Mouse (Mus musculus) heart, embryonic 11.5 days (tissue): ENCODE measurements around the gene Olfr212. TPM values are rescaled to one million over a fixed set of nuclear protein-coding genes. Genes with fewer than 3 reads are reported as not detected.
"Not testable (repeated sequence)": the region's sequence is repeated elsewhere in the genome, so short reads cannot be mapped to it uniquely, and the experiment has no call there.

Experiments used
- ATAC-seq: fragments of 200-750 bp; cut with Nextera tagmentation; replicated peaks from 2 replicates; pipeline ENCODE4 v1.8.0; 2017; ENCODE audit warnings: moderate library complexity; ENCODE audit not compliant: insufficient number of reproducible peaks, low FRiP score, low TSS enrichment
- H3K27ac ChIP-seq: fragments of 300-500 bp; sonication (generic); 2 replicates; pipeline ENCODE4 v1.5.1; 2014; ENCODE audit warnings: mild to moderate bottlenecking, low read depth, low read length
- H3K27me3 ChIP-seq: fragments of 300-500 bp; sonication (generic); 2 replicates; pipeline ENCODE4 v1.6.1; 2014; ENCODE audit warnings: mild to moderate bottlenecking, low read length, mixed read lengths; ENCODE audit not compliant: control insufficient read depth, insufficient read depth
- H3K36me3 ChIP-seq: fragments of 300-500 bp; sonication (generic); 2 replicates; pipeline ENCODE4 v1.6.1; 2014; ENCODE audit warnings: mild to moderate bottlenecking, low read length, moderate library complexity, mixed read lengths; ENCODE audit not compliant: control insufficient read depth, insufficient read depth
- H3K4me1 ChIP-seq: fragments of 300-500 bp; sonication (generic); 2 replicates; pipeline ENCODE4 v1.6.1; 2014; ENCODE audit warnings: low read length; ENCODE audit not compliant: control insufficient read depth, insufficient read depth
- H3K4me2 ChIP-seq: fragments of 300-500 bp; sonication (generic); 2 replicates; pipeline ENCODE4 v1.6.1; 2014; ENCODE audit warnings: mild to moderate bottlenecking, moderate library complexity
- H3K4me3 ChIP-seq: fragments of 300-500 bp; sonication (generic); 2 replicates; pipeline ENCODE4 v1.5.1; 2014; ENCODE audit warnings: low read depth, low read length
- H3K9ac ChIP-seq: fragments of 300-500 bp; sonication (generic); 2 replicates; pipeline ENCODE4 v1.6.1; 2014; ENCODE audit warnings: mild to moderate bottlenecking, low read depth, low read length, moderate library complexity
- H3K9me3 ChIP-seq: fragments of 300-500 bp; sonication (generic); replicated peaks from 2 replicates; pipeline ENCODE4 v1.6.1; 2016; ENCODE audit warnings: low read length; ENCODE audit not compliant: control insufficient read depth
- WGBS: fragments of 180-500 bp; shearing (Covaris S2); extraction: QIAGEN DNeasy Blood & Tissue Kit; methylation state at CpG from one replicate; pipeline ENCODE4 v1.1.7; 2014; ENCODE audit not compliant: insufficient replicate concordance; 5-methylcytosine and 5-hydroxymethylcytosine counted together
- polyA plus RNA-seq: library from polyadenylated mRNA; unstranded; fragments of >200 nt; fragmentation: Nextera tagmentation; extraction: Ambion mirVana; gene quantifications from 2 replicates; pipeline ENCODE4 v1.2.1, GENCODE M21; 2014

Gene Olfr212
- polyA plus RNA-seq, 1 experiment from 2014 or later: 0.17 TPM

DNA sequence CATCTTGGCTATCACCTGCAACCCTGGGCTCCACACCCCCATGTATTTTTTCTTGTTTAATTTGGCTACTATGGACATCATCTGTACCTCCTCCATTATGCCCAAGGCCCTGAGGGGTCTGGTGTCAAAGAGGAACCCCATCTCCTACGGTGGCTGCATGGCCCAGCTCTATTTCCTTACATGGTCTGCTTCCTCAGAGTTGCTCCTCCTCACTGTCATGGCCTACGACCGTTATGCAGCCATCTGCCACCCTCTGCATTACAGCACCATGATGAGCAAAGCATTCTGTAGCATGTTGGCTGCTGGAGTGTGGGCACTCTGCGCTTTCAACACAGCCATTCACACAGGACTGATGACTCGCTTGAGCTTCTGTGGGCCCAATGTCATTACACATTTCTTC lies 12.6 kb upstream of the Olfr212 start:
- Histone ChIP-seq H3K27me3 (no peaks in the 10 kb centered on the region), H3K4me3 (no peak overlapping the region), H3K9me3 (no peaks in the 10 kb centered on the region), H3K9ac (no peak overlapping the region), H3K4me2 (no peak overlapping the region), H3K27ac (no peak overlapping the region), H3K4me1 (no peaks in the 10 kb centered on the region), H3K36me3 (no peaks in the 10 kb centered on the region)
- 71% methylated on average over 5 of the region's 5 CpGs for WGBS
- no peak for ATAC-seq

DNA sequence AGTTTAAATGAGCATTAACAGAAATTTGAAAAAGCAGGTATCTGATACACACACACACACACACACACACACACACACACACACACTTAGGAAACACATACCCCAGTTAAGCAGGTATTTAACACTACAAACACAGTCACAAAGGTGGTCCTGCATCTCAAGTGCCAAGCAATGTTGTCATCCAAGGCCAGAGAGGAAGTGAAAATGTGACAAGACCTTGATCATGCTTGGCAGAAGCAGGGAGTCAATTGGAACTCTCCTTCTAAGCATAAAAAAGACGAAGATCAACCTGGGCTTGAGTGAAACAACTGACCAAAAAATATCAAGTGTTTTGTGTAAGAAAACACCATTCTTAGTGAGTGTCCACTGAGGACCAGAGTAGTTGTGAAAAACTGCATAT lies 10.4 kb upstream of the Olfr212 start:
- no peak overlapping the region for H3K9ac ChIP-seq
- no peak overlapping the region for H3K4me3 ChIP-seq
- H3K27ac ChIP-seq: no peak overlapping the region
- H3K4me1 ChIP-seq: no peaks in the 10 kb centered on the region
- no peaks in the 10 kb centered on the region for H3K9me3 ChIP-seq
- H3K36me3 ChIP-seq: no peaks in the 10 kb centered on the region
- ATAC-seq: no peak
- H3K27me3 ChIP-seq: no peaks in the 10 kb centered on the region
- H3K4me2 ChIP-seq: no peak overlapping the region
- 70% methylated on average over 1 of the region's 1 CpGs for WGBS

DNA sequence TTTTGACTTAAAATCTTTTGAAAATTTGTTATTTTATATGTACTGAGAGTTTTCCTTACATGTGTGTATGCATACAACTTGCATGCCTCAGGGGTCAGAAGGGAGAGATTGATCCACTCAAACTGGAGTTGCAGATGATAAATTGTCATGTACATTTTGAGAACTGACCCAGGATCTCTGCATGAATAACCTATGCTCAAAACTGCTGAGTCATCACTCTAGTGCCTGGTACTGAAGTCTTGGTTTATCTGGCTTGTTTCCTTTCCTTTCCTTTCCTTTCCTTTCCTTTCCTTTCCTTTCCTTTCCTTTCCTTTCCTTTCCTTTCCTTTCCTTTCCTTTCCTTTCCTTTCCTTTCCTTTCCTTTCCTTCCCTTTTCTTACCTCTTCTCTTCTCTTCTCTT lies 8.5 kb downstream of the Olfr212 start:
- H3K4me2 ChIP-seq: no peak overlapping the region
- no peaks in the 10 kb centered on the region for H3K27me3 ChIP-seq
- no peak overlapping the region for H3K9ac ChIP-seq
- no peak overlapping the region for H3K4me3 ChIP-seq
- no peak overlapping the region for H3K27ac ChIP-seq
- H3K36me3 ChIP-seq: no peaks in the 10 kb centered on the region
- no peaks in the 10 kb centered on the region for H3K9me3 ChIP-seq
- no peak for ATAC-seq
- no peaks in the 10 kb centered on the region for H3K4me1 ChIP-seq

DNA sequence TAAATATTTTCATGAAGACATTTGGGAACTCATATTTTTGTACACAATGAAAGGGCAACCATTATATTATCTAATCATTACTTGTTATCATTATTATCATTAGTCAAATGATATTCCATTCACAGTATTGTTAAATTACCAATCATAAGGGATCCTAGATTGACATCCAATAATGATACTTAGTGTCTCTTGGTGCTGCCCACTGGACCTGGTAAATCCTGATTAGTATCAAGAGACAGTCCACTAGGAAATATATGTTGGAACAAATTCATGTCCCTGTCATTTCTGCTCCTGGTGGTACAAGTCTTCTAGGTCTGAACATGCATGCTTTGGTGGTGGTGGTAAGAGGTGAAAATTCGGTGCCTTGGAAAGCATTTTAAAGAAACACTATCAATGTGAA lies 31.8 kb downstream of the Olfr212 start, which contains the start of gene Olfr213:
Gene Olfr213, plus strand, starts transcription at position 301 of the 400 bp plus-strand sequence.
- Histone ChIP-seq H3K36me3 (no peaks in the 10 kb centered on the region), H3K9me3 (no peaks in the 10 kb centered on the region), H3K4me1 (no peaks in the 10 kb centered on the region), H3K4me2 (no peak within 1 kb of the TSS), H3K9ac (no peak within 1 kb of the TSS), H3K27ac (no peak within 1 kb of the TSS), H3K27me3 (no peaks in the 10 kb centered on the region), H3K4me3 (no peak within 1 kb of the TSS)
- ATAC-seq: no peak
- WGBS: 69% methylated on average over 1 of the region's 1 CpGs

DNA sequence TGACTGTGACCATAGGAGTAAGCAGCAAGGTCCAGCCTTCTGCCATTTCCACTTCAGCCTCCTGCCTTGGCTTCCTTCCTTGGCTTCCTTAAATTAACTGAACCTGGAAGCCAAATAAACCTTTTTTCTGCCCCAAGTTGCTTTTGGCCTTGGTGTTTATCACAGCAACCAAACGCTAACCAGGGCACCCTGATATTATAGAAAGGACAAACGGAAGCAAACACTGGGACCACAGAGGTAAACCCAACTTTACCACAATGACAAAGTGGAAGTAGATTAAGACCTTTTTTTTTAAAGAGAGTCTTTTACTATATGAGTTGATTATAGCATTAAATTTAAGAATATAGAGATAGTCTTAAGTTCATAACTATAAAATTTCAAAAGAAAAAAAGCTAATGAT lies 36.2 kb downstream of the Olfr212 start:
- H3K9ac ChIP-seq: no peak overlapping the region
- no peak overlapping the region for H3K27ac ChIP-seq
- no peaks in the 10 kb centered on the region for H3K36me3 ChIP-seq
- no peaks in the 10 kb centered on the region for H3K9me3 ChIP-seq
- H3K27me3 ChIP-seq: no peaks in the 10 kb centered on the region
- H3K4me3 ChIP-seq: no peak overlapping the region
- H3K4me2 ChIP-seq: no peak overlapping the region
- no peaks in the 10 kb centered on the region for H3K4me1 ChIP-seq
- WGBS: 70% methylated on average over 2 of the region's 2 CpGs
- no peak for ATAC-seq

DNA sequence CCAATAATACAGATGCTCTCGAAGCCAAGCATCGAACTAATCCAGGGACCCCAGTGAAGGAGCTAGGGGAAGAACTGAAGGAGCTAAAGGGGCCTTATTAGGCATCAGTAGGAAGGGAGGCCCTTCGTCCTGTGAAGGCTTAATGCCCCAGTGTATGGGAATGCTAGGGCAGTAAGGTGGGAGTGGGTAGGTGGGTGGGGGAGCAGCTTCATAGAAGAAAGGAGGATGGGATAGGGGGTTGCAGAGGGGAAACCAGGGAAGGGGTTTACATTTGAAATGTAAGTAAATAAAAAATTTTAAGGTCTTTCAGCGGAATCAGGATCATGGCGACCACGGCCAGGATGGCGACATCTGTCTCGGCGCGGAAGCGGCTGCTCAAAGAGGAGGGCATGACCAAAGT lies 44.5 kb downstream of the Olfr212 start, which contains the start of gene Gm5580:
Gene Gm5580, plus strand, starts transcription at position 301 of the 400 bp plus-strand sequence.
- H3K4me1 ChIP-seq, H3K36me3 ChIP-seq, ATAC-seq, H3K9ac ChIP-seq, H3K27ac ChIP-seq, H3K27me3 ChIP-seq, H3K9me3 ChIP-seq, H3K4me2 ChIP-seq, H3K4me3 ChIP-seq: not testable (repeated sequence)
- 92% methylated on average over 11 of the region's 11 CpGs for WGBS

DNA sequence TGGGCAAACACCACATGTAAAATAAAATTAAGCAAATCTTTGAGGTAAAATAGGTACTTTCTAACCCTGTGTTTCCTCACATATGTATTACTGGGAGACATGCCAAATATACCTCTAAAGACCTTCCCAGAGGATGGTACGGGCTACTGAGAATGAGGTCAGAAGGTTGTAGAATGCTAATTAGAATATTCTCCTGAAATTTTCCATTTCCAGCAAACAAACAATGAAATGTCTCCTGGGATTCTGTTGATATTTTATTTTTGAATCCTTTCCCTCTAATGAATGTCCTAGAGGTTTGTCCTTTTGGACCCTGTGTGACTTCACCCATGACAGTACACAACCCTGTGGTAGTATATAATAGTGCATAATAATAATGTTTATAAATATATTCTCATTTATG lies 47.6 kb downstream of the Olfr212 start, which contains the start of gene Olfr214:
Gene Olfr214, plus strand, starts transcription at position 301 of the 400 bp plus-strand sequence.
- Histone ChIP-seq H3K4me1 (no peaks in the 10 kb centered on the region), H3K9me3 (no peaks in the 10 kb centered on the region), H3K27me3 (no peaks in the 10 kb centered on the region), H3K9ac (no peak within 1 kb of the TSS), H3K36me3 (no peaks in the 10 kb centered on the region), H3K4me2 (no peak within 1 kb of the TSS), H3K27ac (no peak within 1 kb of the TSS), H3K4me3 (no peak within 1 kb of the TSS)
- no peak for ATAC-seq
- 78% methylated on average over 1 of the region's 1 CpGs for WGBS

DNA sequence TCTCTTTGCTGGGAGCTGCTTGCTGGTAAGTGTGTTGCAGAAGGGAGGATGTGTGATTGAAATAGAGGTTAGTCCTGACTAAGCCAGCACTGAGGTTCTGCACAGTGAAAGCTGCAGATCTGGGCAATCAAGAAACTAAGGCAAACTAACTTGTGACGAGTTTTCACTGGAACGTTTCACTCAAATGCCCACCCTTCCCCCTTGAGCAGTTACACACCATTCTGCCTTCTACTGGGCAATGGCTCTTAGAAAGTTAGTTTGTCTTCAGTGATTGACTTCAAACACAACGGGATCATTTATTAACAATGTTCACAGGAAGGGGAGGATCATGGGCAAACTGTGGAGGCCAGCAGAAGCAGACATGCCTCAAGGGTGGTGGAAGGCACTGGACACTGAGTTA lies 48.6 kb downstream of the Olfr212 start:
- ATAC-seq: no peak
- H3K4me2 ChIP-seq: no peak overlapping the region

More for the DNA sequence above, 48.6 kb downstream of the Olfr212 start:
- H3K27ac ChIP-seq: no peak overlapping the region
- H3K9ac ChIP-seq: no peak overlapping the region
- no peak overlapping the region for H3K4me3 ChIP-seq
- no peaks in the 10 kb centered on the region for H3K9me3 ChIP-seq
- H3K27me3 ChIP-seq: no peaks in the 10 kb centered on the region
- 74% methylated on average over 3 of the region's 3 CpGs for WGBS
- no peaks in the 10 kb centered on the region for H3K36me3 ChIP-seq
- no peaks in the 10 kb centered on the region for H3K4me1 ChIP-seq
